9 mouse cellular contexts compared by ENCODE assay signal in genomic region chr10:3394193-3394592, GRCm38 (mm10). TPM values are rescaled to one million over a fixed set of nuclear protein-coding genes. Genes with fewer than 3 reads are reported as not detected.
DNase-seq lines count a peak whose midpoint lies in the region; ATAC-seq and TF ChIP-seq lines count a peak whose summit lies in the region.
"Had no signal": no experiment of that assay in that cellular context is flagged by ENCODE, and none has a peak within 500 bp of the region (broad histone marks: within the 10 kb centered on the region; RNA-seq: fewer than 3 reads in every experiment).

No protein-coding gene starts in this region.

- no peak overlapping the region for H3K27ac ChIP-seq in forebrain, embryonic 13.5 days
- no peak overlapping the region for H3K27ac ChIP-seq in forebrain, embryonic 10.5 days
- H3K27ac ChIP-seq in stomach, postnatal 0 days (replicated peaks): no peak overlapping the region
- no peak overlapping the region for H3K27ac ChIP-seq in kidney, adult 2 months (ENCODE audit: insufficient read depth, low read depth, low read length)
- H3K27ac ChIP-seq: limb, embryonic 15.5 days had no signal

- no peak overlapping the region for H3K4me3 ChIP-seq in forebrain, embryonic 13.5 days
- H3K4me3 ChIP-seq in forebrain, embryonic 10.5 days: no peak overlapping the region
- H3K4me3 ChIP-seq in stomach, postnatal 0 days (ENCODE audit: low read depth, low read length): no peak overlapping the region
- H3K4me3 ChIP-seq in kidney, adult 2 months (ENCODE audit: insufficient read depth, low read depth, low read length): no peak overlapping the region
- H3K4me3 ChIP-seq: limb, embryonic 15.5 days had no signal

- H3K9ac ChIP-seq in forebrain, embryonic 13.5 days: no peak overlapping the region
- no peak overlapping the region for H3K9ac ChIP-seq in stomach, postnatal 0 days (ENCODE audit: low read length)
- H3K9ac ChIP-seq: limb, embryonic 15.5 days had no signal

- 67% methylated on average over 5 of the region's 5 CpGs for WGBS in forebrain, embryonic 13.5 days
- WGBS in forebrain, embryonic 10.5 days: 85% methylated on average over 5 of the region's 5 CpGs
- 57% methylated on average over 5 of the region's 5 CpGs for WGBS in stomach, postnatal 0 days
- WGBS in kidney, adult 2 months: 68% methylated on average over 5 of the region's 5 CpGs

- ATAC-seq in forebrain, embryonic 13.5 days: 0 out of 2 replicates have a peak, but pooled peaks have one; percentile 33
- no peak for ATAC-seq in stomach, postnatal 0 days (ENCODE audit: low FRiP score, low TSS enrichment)

- H3K36me3 ChIP-seq in forebrain, embryonic 13.5 days (ENCODE audit: poor library complexity, severe bottlenecking): no peaks in the 10 kb centered on the region
- H3K36me3 ChIP-seq in forebrain, embryonic 10.5 days (replicated peaks): no peaks in the 10 kb centered on the region
- no peaks in the 10 kb centered on the region for H3K36me3 ChIP-seq in stomach, postnatal 0 days (ENCODE audit: control insufficient read depth, insufficient read depth, low read length)
- H3K36me3 ChIP-seq in kidney, adult 2 months (ENCODE audit: control insufficient read depth, insufficient read depth, low read length): no peaks in the 10 kb centered on the region
- H3K36me3 ChIP-seq: limb, embryonic 15.5 days had no signal

- H3K4me2 ChIP-seq in forebrain, embryonic 13.5 days: no peak overlapping the region
- H3K4me2 ChIP-seq in stomach, postnatal 0 days (replicated peaks; ENCODE audit: low read depth): no peak overlapping the region
- H3K4me2 ChIP-seq: limb, embryonic 15.5 days had no signal

- no peak for TF ChIP-seq EP300 in stomach, postnatal 0 days (optimal IDR thresholded peaks at IDR 0.05)

- no peaks in the 10 kb centered on the region for H3K4me1 ChIP-seq in forebrain, embryonic 13.5 days
- no peaks in the 10 kb centered on the region for H3K4me1 ChIP-seq in forebrain, embryonic 10.5 days
- H3K4me1 ChIP-seq in stomach, postnatal 0 days (replicated peaks; ENCODE audit: control insufficient read depth, insufficient read depth): no peaks in the 10 kb centered on the region
- H3K4me1 ChIP-seq in kidney, adult 2 months (ENCODE audit: control insufficient read depth, insufficient read depth, low read length): no peaks in the 10 kb centered on the region
- H3K4me1 ChIP-seq: limb, embryonic 15.5 days had no signal

- no peak for TF ChIP-seq POLR2A in kidney, adult 2 months (IDR thresholded peaks at IDR 0.05; ENCODE audit: low read depth, low read length)

- no peaks in the 10 kb centered on the region for H3K9me3 ChIP-seq in forebrain, embryonic 13.5 days (replicated peaks)
- no peaks in the 10 kb centered on the region for H3K9me3 ChIP-seq in forebrain, embryonic 10.5 days
- no peaks in the 10 kb centered on the region for H3K9me3 ChIP-seq in stomach, postnatal 0 days (ENCODE audit: control insufficient read depth, low read length)
- H3K9me3 ChIP-seq: limb, embryonic 15.5 days had no signal

- no peak for TF ChIP-seq CTCF in stomach, postnatal 0 days (IDR thresholded peaks at IDR 0.05; ENCODE audit: low read depth)
- TF ChIP-seq CTCF in kidney, adult 2 months (conservative IDR thresholded peaks at IDR 0.05; ENCODE audit: insufficient read depth, insufficient read length, low read depth, low read length): no peak

- DNase-seq in forebrain, embryonic 10.5 days (ENCODE audit: extremely low spot score, low spot score): no peak
- DNase-seq in adipocyte (ENCODE audit: low spot score): peak; percentile 10
- peak; percentile 98 for DNase-seq in heart, adult 11 months
- peak; percentile 41 to 65 for DNase-seq in left cerebral cortex, postnatal 10 days (ENCODE audit: extremely low spot score in 1 of 2, low spot score in 2 of 2)
- DNase-seq in stomach, postnatal 0 days (ENCODE audit: low spot score): no peak
- no peak for DNase-seq in kidney, adult 2 months
- no peak for DNase-seq in embryo, embryonic 10 days (ENCODE audit: low spot score)

- intact Hi-C loops in left cerebral cortex, postnatal 10 days (cut with DNase I): no loop called here

- no peaks in the 10 kb centered on the region for H3K27me3 ChIP-seq in forebrain, embryonic 13.5 days
- no peaks in the 10 kb centered on the region for H3K27me3 ChIP-seq in forebrain, embryonic 10.5 days (ENCODE audit: poor library complexity, severe bottlenecking)
- no peaks in the 10 kb centered on the region for H3K27me3 ChIP-seq in stomach, postnatal 0 days (ENCODE audit: control insufficient read depth, insufficient read depth, low read length)
- no peaks in the 10 kb centered on the region for H3K27me3 ChIP-seq in kidney, adult 2 months (replicated peaks; ENCODE audit: control insufficient read depth, insufficient read depth, low read length)
- H3K27me3 ChIP-seq: limb, embryonic 15.5 days had no signal

RNA-seq across cellular contexts. Expression of gene Ppp1r14c, which starts 28.3 kb away (rescaled TPM):
- polyA plus RNA-seq in forebrain, embryonic 13.5 days (2015; fragmentation: Nextera tagmentation; extraction: Ambion mirVana): 22.2 and 26.1 TPM in 2 replicates
- polyA plus RNA-seq in forebrain, embryonic 10.5 days (2016; fragmentation: Nextera tagmentation; extraction: Ambion mirVana): 1.3 and 1.5 TPM in 2 replicates
- total RNA-seq in left cerebral cortex, postnatal 10 days (2021): 10 to 100 TPM; 71.9 to 83.7 TPM
- 2.7 and 2.9 TPM in 2 replicates for polyA plus RNA-seq in stomach, postnatal 0 days (2015; fragmentation: Nextera tagmentation; extraction: Ambion mirVana)
- polyA plus RNA-seq in kidney, adult 2 months (2012; rRNA removed): 0.10 and 0.38 TPM in 2 replicates

Comparison
In these comparisons a context has a peak if more than half of its experiments do, and no peak if none do; other contexts are left out.
1. DNase-seq: peak in adipocyte (single experiment), heart, adult 11 months (single experiment) and left cerebral cortex, postnatal 10 days (2 of 2); none in forebrain, embryonic 10.5 days (single experiment), stomach, postnatal 0 days (single experiment), kidney, adult 2 months (single experiment) and embryo, embryonic 10 days (single experiment).